Mouse (Mus musculus) inflammation-experienced regulatory T-cells, adult 6 months (primary cell): ENCODE data around the gene Gps1. TPM values are rescaled to one million over a fixed set of nuclear protein-coding genes. Genes with fewer than 3 reads are reported as not detected.
"Not testable (repeated sequence)": the region's sequence is repeated elsewhere in the genome, so short reads cannot be mapped to it uniquely, and the experiment has no call there.

Experiments used
- ATAC-seq: one replicate; pipeline ENCODE4 v1.8.0; 2017
- polyA plus RNA-seq, 3 experiments: library from polyadenylated mRNA; unstranded; fragments of 100-300 nt; shearing (Covaris generic); gene quantifications; one replicate each; pipeline ENCODE4 v1.2.1; 2017

Gene Gps1
- polyA plus RNA-seq, 3 experiments from 2014 or later, result 121 to 154 (median 127) TPM

- no peak for ATAC-seq
Measured at GRCm38 (mm10) chr11:120785145-120785544, 1.1 kb downstream of the Gps1 start.

DNA sequence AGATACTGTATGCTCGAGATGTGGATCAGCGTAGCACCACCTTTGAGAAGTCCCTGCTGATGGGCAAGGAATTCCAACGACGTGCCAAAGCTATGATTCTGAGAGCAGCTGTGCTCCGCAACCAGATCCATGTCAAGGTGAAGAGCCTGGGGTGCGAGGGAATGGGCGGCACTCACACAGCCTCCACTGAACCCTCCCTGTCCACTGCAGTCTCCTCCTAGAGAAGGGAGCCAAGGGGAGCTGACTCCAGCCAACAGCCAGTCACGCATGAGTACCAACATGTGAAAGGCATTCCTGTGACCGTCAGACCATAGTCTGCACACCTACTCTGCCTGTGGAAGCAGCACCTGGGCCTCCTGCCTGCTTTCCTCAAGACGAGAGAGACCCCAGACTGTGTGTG is 4.4 kb downstream of the Gps1 start:
- ATAC-seq, result not testable (repeated sequence)

DNA sequence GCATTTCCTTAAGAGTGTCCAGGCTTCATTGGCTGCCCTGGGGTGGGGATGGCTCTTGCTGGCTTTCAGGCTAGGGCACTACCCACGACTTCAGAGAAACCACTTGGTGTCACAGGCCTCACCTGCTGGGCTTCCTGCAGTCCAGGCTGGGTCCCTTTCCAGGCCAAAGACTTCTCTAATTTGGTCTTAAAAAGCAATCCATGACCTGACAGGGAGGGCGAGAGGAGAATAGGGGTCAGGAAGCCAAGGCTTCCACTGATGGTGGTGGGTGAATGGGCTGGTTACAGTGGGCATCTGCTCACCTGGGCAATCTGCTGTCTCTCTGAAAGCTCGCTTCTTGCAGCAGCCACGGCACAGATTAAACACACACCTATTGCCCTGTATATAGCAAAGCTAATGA is 5.3 kb downstream of the Gps1 start:
- no peak for ATAC-seq

GRCm38 (mm10) chr11:120789810-120790209 is 5.7 kb downstream of the Gps1 start:
- no peak for ATAC-seq

DNA sequence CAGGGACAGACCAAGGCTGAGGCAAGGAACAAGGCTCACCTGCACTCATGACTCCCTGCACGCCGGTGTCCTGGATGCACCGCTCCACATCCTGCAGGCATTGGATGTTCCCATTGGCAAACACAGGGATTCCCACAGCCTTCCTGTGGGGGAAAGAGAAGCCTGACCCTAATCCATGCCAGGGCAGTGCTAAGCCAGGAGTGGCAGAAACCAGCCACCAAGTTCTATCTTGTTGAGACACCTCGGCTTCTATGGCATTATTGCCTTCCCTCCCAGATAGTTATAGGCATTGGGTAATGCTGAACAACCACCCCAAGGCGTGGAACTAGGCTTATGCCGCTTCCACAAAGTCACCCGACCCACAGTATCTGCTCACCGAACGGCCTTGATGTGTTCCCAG is 8.6 kb downstream of the Gps1 start:
- no peak for ATAC-seq

DNA sequence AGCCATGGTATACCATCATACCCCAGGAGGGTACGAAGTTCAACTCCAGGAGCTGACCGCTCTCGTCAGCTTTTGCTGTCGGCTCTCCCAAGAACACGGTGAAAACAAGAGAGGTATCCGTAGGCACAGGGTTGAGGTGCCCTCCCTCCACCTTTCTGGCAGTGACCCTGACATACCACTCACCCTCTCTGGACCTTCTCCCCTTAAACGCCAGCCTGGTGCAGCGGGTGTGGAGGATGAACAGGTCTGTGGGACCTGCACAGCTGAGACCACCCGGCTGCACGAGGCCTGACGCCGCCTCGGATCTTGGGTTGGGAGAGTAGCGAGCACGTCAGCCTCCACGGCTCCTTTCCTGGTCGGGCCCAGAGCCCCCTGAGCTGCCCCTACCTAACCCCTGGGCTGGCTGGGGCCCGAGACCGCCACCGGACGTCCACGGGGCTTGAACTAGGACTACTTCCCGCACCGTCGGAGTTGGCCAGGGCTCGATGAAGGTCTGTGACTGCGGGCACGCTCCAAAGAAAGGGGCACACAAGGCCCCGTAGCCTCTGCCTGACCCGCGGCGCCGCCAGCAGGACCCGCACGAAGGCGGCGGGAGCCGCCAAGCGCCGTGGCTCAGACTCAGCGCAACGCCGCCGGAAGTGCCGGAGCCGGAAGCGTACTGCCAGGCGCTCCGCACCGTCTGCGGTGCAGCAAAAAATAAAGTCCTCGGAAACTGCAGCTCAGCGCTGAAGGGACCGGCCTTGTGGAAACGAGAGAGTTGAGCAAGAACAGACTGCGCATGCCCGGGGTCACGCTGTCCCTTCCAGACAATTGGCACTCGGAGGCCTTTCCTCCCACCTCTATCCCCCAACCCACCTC is 11.9 kb downstream of the Gps1 start, which contains the start of gene Dus1l:
Gene Dus1l (minus strand): TSS at position 648 of the 858 bp plus-strand sequence.
- ATAC-seq, result peak; percentile 87

DNA sequence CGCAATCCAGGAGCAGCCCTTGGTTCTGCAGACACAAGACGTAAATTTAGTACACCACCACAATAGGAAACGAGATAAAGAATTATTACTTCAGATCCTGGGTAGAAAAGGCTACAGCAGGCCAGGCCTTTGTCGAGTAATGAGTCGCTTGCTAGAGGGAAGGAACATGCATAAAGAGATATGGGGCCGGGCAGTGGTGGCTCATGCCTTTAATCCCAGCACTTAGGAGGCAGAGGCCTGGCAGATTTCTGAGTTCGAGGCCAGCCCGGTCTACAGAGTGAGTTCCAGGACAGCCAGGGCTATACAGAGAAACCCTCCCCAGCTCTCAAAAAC is 12.5 kb downstream of the Gps1 start:
- no peak for ATAC-seq

DNA sequence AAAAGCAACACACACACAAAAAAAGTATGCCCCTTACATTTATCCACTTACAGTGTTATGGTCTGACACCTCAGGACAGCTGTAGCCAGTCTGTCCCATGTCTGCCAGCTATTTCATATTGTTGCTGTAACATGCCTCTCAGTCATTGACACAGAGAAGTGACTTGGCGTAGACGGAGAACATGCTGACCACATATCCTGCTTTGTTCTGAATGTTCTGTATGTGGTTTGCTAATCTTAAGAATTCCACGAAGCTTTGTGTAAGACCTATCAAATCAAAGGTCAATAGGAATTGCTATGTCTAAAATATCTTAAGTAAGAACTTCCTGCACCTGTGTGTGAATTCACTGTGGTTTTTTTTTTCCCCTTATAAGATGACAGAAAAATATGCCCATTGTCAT is 14.2 kb downstream of the Gps1 start:
- no peak for ATAC-seq

DNA sequence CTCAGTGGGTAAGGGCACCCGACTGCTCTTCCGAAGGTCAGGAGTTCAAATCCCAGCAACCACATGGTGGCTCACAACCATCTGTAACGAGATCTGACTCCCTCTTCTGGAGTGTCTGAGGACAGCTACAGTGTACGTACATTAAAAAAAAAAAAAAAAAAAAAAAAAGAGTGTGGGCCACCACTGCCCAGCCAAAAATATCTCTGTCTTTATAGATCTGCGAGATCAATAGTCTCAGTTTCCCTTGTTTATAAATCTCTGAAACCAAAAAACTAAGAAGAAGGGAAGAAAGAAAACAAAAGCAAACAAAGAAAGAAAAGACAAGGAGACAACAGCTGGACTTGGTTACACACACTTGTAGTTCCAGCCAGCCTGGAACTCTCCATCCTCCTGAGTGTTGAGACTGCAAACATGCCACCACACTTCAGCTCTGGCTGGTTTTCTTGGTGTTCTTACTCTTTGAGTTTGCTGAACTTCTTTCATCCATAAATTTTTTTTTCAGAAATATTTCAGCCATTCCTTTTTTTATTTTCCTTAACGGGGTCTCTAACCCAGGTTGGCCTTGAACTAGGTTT is 15.3 kb downstream of the Gps1 start:
- no peak for ATAC-seq

DNA sequence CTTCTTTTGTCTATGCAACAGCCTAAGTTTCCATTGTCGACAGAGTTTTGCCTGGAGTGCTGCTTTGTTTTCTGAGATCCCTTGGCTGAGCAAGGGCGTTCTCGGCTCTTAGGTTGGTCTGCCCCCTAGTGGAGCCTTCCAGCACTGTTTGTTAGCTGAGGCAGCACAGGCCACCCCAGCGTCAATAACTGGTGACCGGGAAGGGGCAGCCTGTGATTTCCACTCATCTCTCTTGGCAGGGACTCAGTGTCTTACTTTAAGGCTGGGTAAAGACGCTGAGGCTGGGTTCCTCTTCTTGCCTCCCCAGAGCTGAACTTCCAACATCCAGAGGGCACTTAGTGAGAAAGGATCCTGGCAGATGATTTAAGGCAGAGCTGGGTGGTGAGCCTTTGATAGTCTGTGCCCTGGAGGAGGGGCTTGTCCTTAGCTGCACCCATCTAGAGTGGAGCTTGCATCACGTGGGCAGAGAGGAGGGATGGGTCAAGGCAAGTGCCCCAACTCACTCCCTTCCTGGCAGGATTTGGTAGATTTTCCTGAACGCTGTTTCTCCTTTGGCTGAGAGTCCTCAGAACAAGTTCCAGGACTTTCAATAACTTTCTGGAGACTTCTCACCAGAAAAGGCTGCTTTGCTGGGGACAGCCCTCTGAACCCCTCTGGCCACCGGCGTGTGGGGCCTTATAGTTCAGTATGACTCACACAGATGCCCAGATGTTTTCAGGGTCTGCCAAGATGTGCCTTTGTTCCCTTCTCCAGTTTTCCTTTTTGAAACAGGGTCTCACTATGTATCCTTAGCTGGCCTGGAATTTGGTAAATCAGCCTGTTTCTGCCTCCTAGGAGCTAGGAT is 16.2 kb downstream of the Gps1 start:
- peak; percentile 60 for ATAC-seq

- ATAC-seq, result no peak
Measured at GRCm38 (mm10) chr11:120804274-120804673, 20.2 kb downstream of the Gps1 start.

GRCm38 (mm10) chr11:120804769-120805168 is 20.7 kb downstream of the Gps1 start:
- ATAC-seq, result no peak

DNA sequence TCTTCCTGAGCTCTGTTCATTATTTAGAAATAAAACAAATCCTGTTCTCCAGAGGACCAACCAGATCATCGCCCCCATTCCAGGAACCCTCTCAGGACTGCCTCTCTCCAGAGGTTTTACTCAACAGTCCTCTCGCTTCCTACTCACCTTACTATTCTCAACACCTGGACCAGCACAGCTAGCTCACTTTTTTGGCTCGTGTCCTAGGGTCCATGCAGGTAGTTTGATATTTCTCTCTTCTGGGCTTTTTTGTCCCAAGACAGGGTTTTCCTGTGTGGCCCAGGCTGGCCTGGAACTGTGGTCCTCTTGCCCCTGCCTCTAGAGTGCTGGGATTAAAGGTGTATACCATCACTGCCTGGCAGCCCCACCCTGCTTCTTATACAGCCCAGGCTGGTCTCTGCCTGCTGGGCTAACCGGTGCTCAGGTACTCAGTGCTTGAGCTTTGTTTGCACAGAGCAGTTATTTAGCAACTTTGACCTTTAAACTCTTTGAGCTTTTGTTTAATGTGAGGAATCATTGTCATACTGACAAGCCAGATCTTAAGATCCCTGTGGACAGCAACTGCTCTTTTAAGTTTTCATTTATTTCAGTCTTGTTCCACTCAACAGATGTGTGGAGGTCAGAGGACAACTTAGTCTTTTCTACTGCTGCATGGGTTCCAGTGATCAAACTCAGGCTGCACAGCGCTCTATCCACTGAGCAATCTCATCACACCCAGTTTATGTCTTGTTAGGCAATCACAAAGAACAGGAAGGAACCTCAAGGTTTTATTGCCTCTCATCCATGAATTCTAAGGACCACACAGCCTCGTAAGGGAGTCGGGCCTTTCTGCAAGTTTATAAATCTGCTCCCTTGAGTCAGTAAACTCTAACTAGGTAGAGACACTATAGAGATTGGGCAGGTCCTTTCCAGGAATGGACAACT is 21.6 kb downstream of the Gps1 start:
- ATAC-seq, result no peak

GRCm38 (mm10) chr11:120808010-120808409 is 23.9 kb downstream of the Gps1 start:
- no peak for ATAC-seq

DNA sequence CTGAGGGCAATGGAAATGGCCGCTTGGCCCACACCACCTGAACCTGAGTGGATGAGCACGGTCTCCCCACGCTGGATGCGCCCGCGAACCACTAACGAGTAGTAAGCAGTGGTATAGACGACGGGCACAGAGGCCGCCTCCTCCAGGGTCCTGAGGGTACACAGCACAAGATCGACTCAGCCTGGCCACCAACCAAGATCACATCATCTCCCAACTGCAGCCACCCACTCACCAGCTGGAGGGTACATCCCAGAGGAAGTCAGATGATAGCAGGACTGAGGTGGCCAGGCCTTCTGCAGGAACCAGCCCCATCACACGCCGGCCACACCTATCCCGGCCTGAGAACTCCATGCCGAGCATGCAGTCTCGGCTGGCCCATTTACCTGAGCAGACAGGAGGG is 28.0 kb downstream of the Gps1 start:
- ATAC-seq, result no peak

DNA sequence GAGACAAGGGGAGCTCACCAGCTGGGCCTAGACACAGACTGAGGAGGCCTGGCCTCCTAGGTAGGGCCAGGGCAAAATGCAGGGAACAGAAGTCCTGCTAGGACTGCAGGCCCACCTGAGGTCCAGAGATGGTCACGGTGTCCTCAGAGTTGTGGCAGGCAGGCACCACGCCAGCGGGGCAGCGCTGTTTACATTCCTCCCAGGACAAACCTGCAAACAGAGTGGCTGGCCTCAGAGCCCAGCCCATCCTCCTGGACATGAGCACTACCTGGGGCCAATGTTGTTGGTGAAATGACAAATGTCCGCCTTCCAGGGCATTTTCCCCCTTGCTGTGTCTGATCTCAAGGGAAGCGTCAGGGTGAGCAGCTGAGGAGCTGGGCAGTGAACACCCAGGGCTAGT is 33.3 kb downstream of the Gps1 start:
- no peak for ATAC-seq

GRCm38 (mm10) chr11:120818251-120818650 is 34.2 kb downstream of the Gps1 start:
- ATAC-seq, result no peak

DNA sequence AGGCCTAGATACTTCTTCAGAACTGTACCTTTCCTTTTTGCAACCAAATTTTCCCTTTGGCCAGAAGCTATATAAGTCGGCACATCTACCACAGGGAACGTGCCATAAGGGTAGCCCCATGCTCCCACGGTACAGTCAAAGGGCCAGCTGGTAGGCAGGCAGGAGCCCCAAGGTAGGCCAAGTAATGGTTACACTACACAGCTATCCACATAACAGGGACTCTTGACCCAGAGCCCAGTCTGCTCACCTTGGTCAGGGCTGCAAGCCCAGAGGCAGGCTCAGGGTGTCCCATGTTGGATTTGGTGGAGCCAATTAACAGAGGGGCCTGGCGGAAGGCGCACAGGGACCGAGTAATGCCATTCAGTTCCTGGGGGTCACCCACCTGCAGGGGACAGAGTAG is 35.5 kb downstream of the Gps1 start:
- ATAC-seq, result no peak

GRCm38 (mm10) chr11:120820546-120820945 is 36.5 kb downstream of the Gps1 start:
- ATAC-seq, result no peak

DNA sequence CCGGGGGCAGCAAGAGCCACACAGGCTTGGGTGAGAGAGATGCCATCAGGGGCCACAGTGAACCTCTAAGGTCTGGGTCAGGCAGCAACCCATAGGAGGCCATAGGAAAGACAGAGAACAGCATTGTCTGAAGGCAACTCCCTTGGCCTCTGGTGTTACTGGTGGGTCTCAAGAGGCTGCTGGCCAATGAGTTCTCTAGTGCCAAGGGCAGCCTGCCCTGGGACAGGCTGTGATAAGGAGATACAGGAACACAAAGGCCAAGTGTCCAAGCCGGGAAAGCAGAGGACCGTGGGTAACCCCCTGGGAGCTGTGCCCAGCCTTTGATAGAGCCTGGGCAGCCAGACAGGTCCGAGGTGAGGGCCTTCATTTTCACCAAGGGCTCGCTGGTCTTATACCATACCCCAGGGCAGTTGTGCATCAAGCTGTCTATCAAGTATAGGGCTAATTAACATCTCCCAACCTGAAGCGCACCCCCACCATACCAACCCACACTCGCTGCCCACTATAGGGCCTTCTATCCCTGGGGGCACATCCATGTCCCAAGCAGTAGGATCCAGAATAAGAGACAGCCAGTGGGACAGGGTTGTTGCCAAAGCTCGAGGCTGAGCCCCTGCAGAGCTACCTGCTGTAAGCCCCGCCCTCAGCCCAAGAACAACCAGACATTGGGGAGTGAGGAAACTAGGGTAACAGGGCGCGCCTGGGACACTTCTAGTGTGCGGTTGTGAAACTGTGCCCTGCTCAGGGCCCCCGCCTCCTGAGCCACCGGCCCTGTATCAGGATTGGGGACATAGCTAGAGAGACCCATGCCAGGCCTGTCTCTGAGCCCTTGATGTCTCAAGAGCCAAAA is 37.2 kb downstream of the Gps1 start:
- ATAC-seq, result no peak

DNA sequence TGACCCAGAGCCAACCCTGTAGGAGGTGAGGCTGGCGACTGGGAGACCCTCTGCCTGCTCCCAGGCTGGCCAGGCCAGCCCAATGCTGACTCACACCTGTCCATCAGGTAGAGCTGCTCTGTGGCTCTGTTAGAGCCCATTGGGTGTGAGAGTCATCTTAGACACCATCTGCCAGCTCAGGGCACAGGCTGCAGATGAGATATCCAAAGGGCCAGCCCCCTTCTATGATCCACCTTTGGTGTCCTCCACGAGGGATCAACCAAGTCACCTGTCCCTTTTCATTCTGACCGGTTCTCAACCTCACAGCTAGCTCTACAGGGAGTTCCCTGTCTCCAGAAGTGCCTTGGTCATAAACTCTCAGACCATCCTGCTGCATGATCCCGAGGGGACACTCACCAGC is 38.2 kb downstream of the Gps1 start:
- ATAC-seq, result no peak
